Mouse (Mus musculus) kidney, adult 2 months (tissue): Measurements from ENCODE around the gene Ttyh1.

ENCODE experiments used
- CTCF ChIP-seq: fragments of 200-500 bp; conservative IDR thresholded peaks from 2 replicates; pipeline ENCODE4 v1.5.1; 2011; ENCODE audit warnings: low read depth, mild to moderate bottlenecking, control low read depth, low read length, moderate library complexity, mixed read lengths; ENCODE audit not compliant: insufficient read depth, insufficient read length
- POLR2A ChIP-seq: fragments of 200-500 bp; IDR thresholded peaks from one replicate; pipeline ENCODE4 v1.6.1; 2011; ENCODE audit warnings: low read depth, low read length, control low read depth

GRCm38 (mm10) chr7:4150811-4151221 is 31.6 kb downstream of the Ttyh1 start:
- TF ChIP-seq POLR2A (no peak), CTCF (no peak)
